Mouse (Mus musculus) liver, embryonic 13.5 days (tissue): ENCODE results near the gene Esrrg. TPM values are rescaled to one million over a fixed set of nuclear protein-coding genes. Genes with fewer than 3 reads are reported as not detected.
A peak's percentile ranks its signal among the peaks of the same experiment; 100 is the strongest.

ENCODE experiments used
- ATAC-seq: fragments of 200-750 bp; cut with Nextera tagmentation; 2 replicates; pipeline ENCODE4 v1.8.0; 2017; ENCODE audit warnings: low read depth, mild to moderate bottlenecking, moderate number of reproducible peaks, moderate library complexity
- DNase-seq: peaks from one replicate; pipeline ENCODE4 v3.0.0; 2022
- H3K27ac ChIP-seq: fragments of 300-500 bp; sonication (generic); 2 replicates; pipeline ENCODE4 v1.5.1; 2015; ENCODE audit warnings: moderate library complexity, mild to moderate bottlenecking, inconsistent platforms
- H3K27me3 ChIP-seq: fragments of 300-500 bp; sonication (generic); 2 replicates; pipeline ENCODE4 v1.6.1; 2015; ENCODE audit warnings: mild to moderate bottlenecking, inconsistent platforms
- H3K36me3 ChIP-seq: fragments of 300-500 bp; sonication (generic); 2 replicates; pipeline ENCODE4 v1.6.1; 2015; ENCODE audit warnings: mild to moderate bottlenecking, inconsistent platforms
- H3K4me1 ChIP-seq: fragments of 300-500 bp; sonication (generic); replicated peaks from 2 replicates; pipeline ENCODE4 v1.6.1; 2015; ENCODE audit warnings: inconsistent platforms
- H3K4me2 ChIP-seq: fragments of 300-500 bp; sonication (generic); 2 replicates; pipeline ENCODE4 v1.6.1; 2015; ENCODE audit warnings: inconsistent platforms, mild to moderate bottlenecking, moderate library complexity
- H3K4me3 ChIP-seq: fragments of 300-500 bp; sonication (generic); replicated peaks from 2 replicates; pipeline ENCODE4 v1.5.1; 2015; ENCODE audit warnings: mild to moderate bottlenecking, inconsistent platforms
- H3K9ac ChIP-seq: fragments of 300-500 bp; sonication (generic); 2 replicates; pipeline ENCODE4 v1.6.1; 2015; ENCODE audit warnings: mild to moderate bottlenecking, inconsistent platforms
- H3K9me3 ChIP-seq: fragments of 300-500 bp; sonication (generic); replicated peaks from 2 replicates; pipeline ENCODE4 v1.6.1; 2016; ENCODE audit warnings: inconsistent platforms
- WGBS: fragments of 180-500 bp; shearing (Covaris S2); methylation state at CpG from one replicate; pipeline ENCODE4 v1.1.7; 2015; ENCODE audit not compliant: insufficient replicate concordance; 5-methylcytosine and 5-hydroxymethylcytosine counted together
- polyA plus RNA-seq: library from polyadenylated mRNA; unstranded; fragments of >200 nt; fragmentation: Nextera tagmentation; extraction: Ambion mirVana; gene quantifications from 2 replicates; pipeline ENCODE4 v1.2.1, GENCODE M21; 2015

The Esrrg gene
- polyA plus RNA-seq, 1 experiment from 2014 or later = 0.06 TPM

- Histone ChIP-seq H3K4me1 (no peaks in the 10 kb centered on the region), H3K4me3 (no peak overlapping the region), H3K27ac (no peak overlapping the region), H3K9me3 (no peaks in the 10 kb centered on the region), H3K4me2 (no peak overlapping the region), H3K27me3 (no peaks in the 10 kb centered on the region), H3K36me3 (no peaks in the 10 kb centered on the region), H3K9ac (no peak overlapping the region)
- DNase-seq = no peak
- ATAC-seq = no peak
- WGBS = 70% methylated on average over 5 of the region's 5 CpGs
Measured at GRCm38 (mm10) chr1:187969491-187969890, 360.9 kb downstream of the Esrrg start.

DNA sequence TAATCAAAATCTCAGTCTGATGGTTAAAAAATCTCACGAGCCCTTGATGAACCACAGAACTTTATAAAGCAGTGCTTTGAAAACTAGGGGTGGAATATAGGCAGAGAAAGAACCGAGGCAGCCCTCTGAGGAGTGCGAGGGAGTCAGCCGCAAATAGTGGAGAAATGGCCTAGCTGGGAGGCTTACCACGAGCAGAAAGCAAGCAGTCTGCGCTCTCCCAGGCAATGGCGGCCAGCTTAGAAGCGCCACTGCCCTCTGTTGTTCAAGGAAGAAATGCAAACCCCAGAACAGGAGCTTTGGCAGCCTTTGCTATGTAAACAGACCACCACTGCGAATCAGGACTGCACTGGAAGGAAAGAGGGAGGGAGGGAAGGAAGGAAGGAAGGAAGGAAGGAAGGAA is 365.8 kb downstream of the Esrrg start:
- H3K4me3 ChIP-seq = no peak overlapping the region
- H3K4me2 ChIP-seq = no peak overlapping the region
- H3K4me1 ChIP-seq = no peaks in the 10 kb centered on the region
- H3K9ac ChIP-seq = no peak overlapping the region
- DNase-seq (no peak), ATAC-seq (no peak)
- no peak overlapping the region for H3K27ac ChIP-seq
- 19% methylated on average over 9 of the region's 9 CpGs for WGBS
- H3K36me3 ChIP-seq = no peaks in the 10 kb centered on the region
- H3K9me3 ChIP-seq = no peaks in the 10 kb centered on the region
- H3K27me3 ChIP-seq = no peaks in the 10 kb centered on the region

DNA sequence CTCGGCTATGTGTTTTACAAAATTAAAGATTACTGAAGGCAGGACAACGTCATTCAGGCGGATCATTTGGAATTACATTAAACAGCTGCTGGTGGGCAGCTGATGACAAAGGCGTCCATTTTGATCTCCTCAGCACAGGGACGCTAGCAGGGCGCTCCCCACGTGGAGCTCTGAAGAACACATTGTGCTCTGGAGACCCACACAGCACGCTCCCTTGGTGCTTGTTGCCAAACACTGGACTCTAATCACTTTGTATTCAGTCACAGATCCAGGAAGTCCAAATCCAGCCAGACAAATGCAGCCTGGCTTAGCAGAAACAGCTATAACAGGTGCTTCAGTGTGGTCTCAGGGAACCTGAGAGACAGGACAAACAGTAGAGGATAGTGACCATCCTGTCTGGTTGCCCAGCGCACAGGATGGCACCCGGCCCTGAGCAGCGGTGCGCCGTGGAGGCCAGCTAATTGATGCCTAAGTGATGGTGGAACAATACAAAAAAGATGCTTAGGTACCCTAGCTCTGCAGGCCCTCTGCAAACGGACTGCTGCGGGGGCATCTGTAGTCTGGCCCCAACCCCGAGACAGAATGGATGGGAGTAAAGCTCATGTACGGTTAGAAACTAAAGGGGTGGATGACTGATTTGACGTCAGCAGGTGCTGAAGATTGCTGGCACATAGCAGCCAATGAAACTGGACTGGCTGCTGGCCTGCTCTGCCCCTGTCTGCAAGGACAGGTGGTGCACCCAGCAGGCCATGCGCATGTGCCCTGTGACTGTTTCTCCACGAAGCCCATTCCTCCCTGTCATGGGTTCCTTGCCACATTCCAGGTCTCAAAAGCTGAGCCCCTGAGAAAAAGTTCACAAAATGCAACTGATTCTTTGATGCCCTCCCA is 367.1 kb downstream of the Esrrg start:
- Histone ChIP-seq H3K36me3 (no peaks in the 10 kb centered on the region), H3K27ac (no peak overlapping the region), H3K4me3 (no peak overlapping the region), H3K4me2 (no peak overlapping the region), H3K9me3 (no peaks in the 10 kb centered on the region), H3K9ac (no peak overlapping the region), H3K4me1 (no peaks in the 10 kb centered on the region), H3K27me3 (no peaks in the 10 kb centered on the region)
- ATAC-seq (no peak), DNase-seq (no peak)
- 78% methylated on average over 20 of the region's 20 CpGs for WGBS

GRCm38 (mm10) chr1:187976353-187976730 is 367.8 kb downstream of the Esrrg start:
- no peaks in the 10 kb centered on the region for H3K4me1 ChIP-seq
- H3K4me3 ChIP-seq = no peak overlapping the region
- no peaks in the 10 kb centered on the region for H3K27me3 ChIP-seq
- no peaks in the 10 kb centered on the region for H3K36me3 ChIP-seq
- no peak for ATAC-seq
- no peaks in the 10 kb centered on the region for H3K9me3 ChIP-seq
- no peak overlapping the region for H3K27ac ChIP-seq
- no peak overlapping the region for H3K9ac ChIP-seq
- 42% methylated on average over 9 of the region's 9 CpGs for WGBS
- no peak for DNase-seq
- H3K4me2 ChIP-seq = no peak overlapping the region

DNA sequence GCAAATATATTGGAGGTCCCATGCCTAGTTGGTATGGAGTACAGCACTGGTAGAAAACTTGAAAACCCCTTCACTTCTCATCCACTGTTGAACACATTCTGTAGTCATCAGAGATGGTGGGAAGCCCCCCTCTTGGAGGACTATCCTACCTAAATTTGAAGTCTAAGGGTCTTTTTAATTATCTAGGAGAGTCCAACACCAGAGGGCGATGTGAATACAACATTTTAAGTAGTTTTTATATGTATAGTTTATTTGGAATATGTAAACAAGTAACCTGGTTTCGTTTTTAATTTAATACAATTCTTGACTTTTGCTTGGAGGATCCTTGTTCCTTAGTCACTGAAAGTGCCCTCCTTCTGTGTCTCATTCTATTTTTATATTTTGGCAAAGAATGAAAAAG is 372.4 kb downstream of the Esrrg start:
- WGBS = 49% methylated on average over 2 of the region's 2 CpGs

GRCm38 (mm10) chr1:187983177-187983576 is 374.6 kb downstream of the Esrrg start:
- H3K9ac ChIP-seq = no peak overlapping the region
- no peaks in the 10 kb centered on the region for H3K36me3 ChIP-seq
- no peak overlapping the region for H3K4me2 ChIP-seq
- no peak overlapping the region for H3K27ac ChIP-seq
- H3K4me1 ChIP-seq = no peaks in the 10 kb centered on the region
- H3K27me3 ChIP-seq = no peaks in the 10 kb centered on the region
- 34% methylated on average over 4 of the region's 4 CpGs for WGBS
- H3K4me3 ChIP-seq = no peak overlapping the region
- no peak for DNase-seq
- no peaks in the 10 kb centered on the region for H3K9me3 ChIP-seq
- no peak for ATAC-seq

More for the DNA sequence above, 372.4 kb downstream of the Esrrg start:
- no peak for ATAC-seq
- no peaks in the 10 kb centered on the region for H3K4me1 ChIP-seq
- no peak overlapping the region for H3K4me3 ChIP-seq
- H3K9me3 ChIP-seq = no peaks in the 10 kb centered on the region
- H3K27ac ChIP-seq = no peak overlapping the region
- no peaks in the 10 kb centered on the region for H3K36me3 ChIP-seq
- no peak overlapping the region for H3K4me2 ChIP-seq
- H3K9ac ChIP-seq = no peak overlapping the region
- DNase-seq = no peak
- H3K27me3 ChIP-seq = no peaks in the 10 kb centered on the region

DNA sequence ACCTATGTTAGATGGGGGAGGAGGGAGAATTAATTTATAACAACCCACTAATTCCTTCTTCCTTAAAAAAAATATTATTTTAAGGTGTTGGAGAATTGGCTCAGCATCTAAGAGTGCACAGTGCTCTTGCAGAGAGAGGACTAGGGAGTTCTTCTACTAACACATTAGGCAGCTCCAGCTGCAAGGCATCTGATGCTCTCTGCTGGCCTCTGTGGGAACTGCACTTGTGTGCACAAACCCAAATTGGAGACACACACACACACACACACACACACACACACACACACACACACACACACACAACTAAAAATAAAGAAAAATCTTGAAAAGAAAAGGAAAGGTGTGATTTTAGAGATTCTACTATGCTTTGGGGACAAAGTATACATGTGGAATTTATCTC is 381.6 kb downstream of the Esrrg start:
- ATAC-seq = no peak
- Histone ChIP-seq H3K4me3 (no peak overlapping the region), H3K9me3 (no peaks in the 10 kb centered on the region), H3K27ac (no peak overlapping the region), H3K27me3 (no peaks in the 10 kb centered on the region), H3K4me1 (no peaks in the 10 kb centered on the region), H3K4me2 (no peak overlapping the region), H3K36me3 (no peaks in the 10 kb centered on the region), H3K9ac (no peak overlapping the region)
- DNase-seq = no peak

GRCm38 (mm10) chr1:187997584-187998338 is 389.2 kb downstream of the Esrrg start:
- Histone ChIP-seq H3K4me3 (peak overlapping the region; percentile 25), H3K4me1 (peaks cover 4% of the 10 kb centered on the region; the same call in 1 of the 2 replicates), H3K4me2 (peak overlapping the region; percentile 51), H3K9me3 (no peaks in the 10 kb centered on the region), H3K27ac (no peak overlapping the region), H3K27me3 (peaks cover 11% of the 10 kb centered on the region), H3K36me3 (no peaks in the 10 kb centered on the region), H3K9ac (no peak overlapping the region)
- ATAC-seq (peak; percentile 78), DNase-seq (peak; percentile 12)
- 2% methylated on average over 39 of the region's 39 CpGs for WGBS

DNA sequence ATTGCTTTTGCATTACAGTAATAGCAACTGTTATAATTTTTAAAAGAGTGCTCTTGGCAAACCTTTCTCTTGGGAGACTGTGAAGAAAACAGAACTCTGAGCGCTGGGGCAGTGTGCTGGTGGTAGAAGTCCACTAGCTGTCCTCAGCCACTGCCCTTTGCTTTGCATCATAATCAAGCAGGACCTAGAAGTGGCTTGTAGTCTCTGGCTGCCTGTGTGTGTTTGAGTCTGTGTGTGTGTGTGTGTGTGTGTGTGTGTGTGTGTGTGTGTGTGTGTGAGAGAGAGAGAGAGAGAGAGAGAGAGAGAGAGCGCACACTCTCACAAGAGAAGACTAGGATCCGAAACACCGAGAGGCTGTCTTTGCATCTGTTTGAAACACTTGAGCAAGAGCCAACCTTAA is 390.5 kb downstream of the Esrrg start:
- DNase-seq (no peak), ATAC-seq (no peak)
- H3K36me3 ChIP-seq = no peaks in the 10 kb centered on the region
- no peaks in the 10 kb centered on the region for H3K9me3 ChIP-seq
- peaks cover 4% of the 10 kb centered on the region; the same call in 1 of the 2 replicates for H3K4me1 ChIP-seq
- H3K27ac ChIP-seq = no peak overlapping the region
- WGBS = 62% methylated on average over 4 of the region's 4 CpGs
- H3K4me2 ChIP-seq = no peak overlapping the region
- H3K9ac ChIP-seq = no peak overlapping the region
- H3K4me3 ChIP-seq = no peak overlapping the region
- H3K27me3 ChIP-seq = peaks cover 11% of the 10 kb centered on the region

DNA sequence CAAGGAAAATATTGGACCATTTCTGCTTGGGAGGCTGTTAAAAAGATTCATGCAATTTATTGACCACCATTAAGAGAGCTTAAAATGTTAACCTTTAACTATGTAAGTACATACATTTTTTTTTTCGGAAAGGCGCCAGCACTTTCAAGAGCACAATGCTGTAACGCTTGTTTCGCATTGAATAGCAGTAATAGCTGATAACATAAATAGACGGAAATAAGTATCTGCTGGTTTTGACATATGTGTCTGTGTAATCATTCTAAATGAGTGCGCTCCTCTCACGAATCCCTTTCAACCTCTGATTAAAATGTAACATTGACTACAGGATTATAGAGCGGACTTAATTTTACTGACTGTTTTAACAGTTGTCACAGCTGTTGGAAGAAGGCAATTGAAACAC is 391.6 kb downstream of the Esrrg start:
- H3K9me3 ChIP-seq = no peaks in the 10 kb centered on the region
- H3K4me3 ChIP-seq = no peak overlapping the region
- peaks cover 11% of the 10 kb centered on the region for H3K27me3 ChIP-seq
- ATAC-seq = no peak
- H3K9ac ChIP-seq = no peak overlapping the region
- no peak overlapping the region for H3K27ac ChIP-seq
- H3K36me3 ChIP-seq = no peaks in the 10 kb centered on the region
- no peak overlapping the region for H3K4me2 ChIP-seq
- DNase-seq = no peak
- WGBS = 62% methylated on average over 8 of the region's 8 CpGs
- peaks cover 4% of the 10 kb centered on the region; the same call in 1 of the 2 replicates for H3K4me1 ChIP-seq

GRCm38 (mm10) chr1:188006820-188007491 is 398.4 kb downstream of the Esrrg start:
- Histone ChIP-seq H3K36me3 (no peaks in the 10 kb centered on the region), H3K4me1 (no peaks in the 10 kb centered on the region), H3K4me3 (no peak overlapping the region), H3K27ac (no peak overlapping the region), H3K27me3 (0 out of 2 replicates have a peak, but pooled peaks cover 5% of the 10 kb centered on the region), H3K9me3 (no peaks in the 10 kb centered on the region), H3K4me2 (no peak overlapping the region), H3K9ac (no peak overlapping the region)
- no peak for ATAC-seq
- DNase-seq = no peak
- WGBS = 35% methylated on average over 13 of the region's 13 CpGs
